Mouse (Mus musculus) kidney, postnatal 0 days (tissue): ENCODE results near the gene Fhod1. TPM values are rescaled to one million over a fixed set of nuclear protein-coding genes. Genes with fewer than 3 reads are reported as not detected.

ENCODE experiments used
- ATAC-seq: fragments of 200-750 bp; cut with Nextera tagmentation; replicated peaks from 2 replicates; pipeline ENCODE4 v1.8.0; 2017; ENCODE audit warnings: low read depth, moderate number of reproducible peaks, moderate TSS enrichment, moderate library complexity; ENCODE audit not compliant: low FRiP score
- DNase-seq: peaks from one replicate; pipeline ENCODE4 v3.0.0-alpha.2; 2016; ENCODE audit warnings: low spot score
- H3K27ac ChIP-seq: fragments of 300-500 bp; sonication (generic); 2 replicates; pipeline ENCODE4 v1.5.1; 2014; ENCODE audit warnings: mild to moderate bottlenecking
- H3K27me3 ChIP-seq: fragments of 300-500 bp; sonication (generic); 2 replicates; pipeline ENCODE4 v1.6.1; 2014; ENCODE audit warnings: low read length, mixed read lengths; ENCODE audit not compliant: insufficient read depth
- H3K36me3 ChIP-seq: fragments of 300-500 bp; sonication (generic); 2 replicates; pipeline ENCODE4 v1.6.1; 2014; ENCODE audit warnings: low read length, mixed read lengths; ENCODE audit not compliant: insufficient read depth
- H3K4me1 ChIP-seq: fragments of 300-500 bp; sonication (generic); replicated peaks from 2 replicates; pipeline ENCODE4 v1.6.1; 2014; ENCODE audit warnings: antibody characterized with exemption, low read length, mixed read lengths; ENCODE audit not compliant: insufficient read depth
- H3K4me2 ChIP-seq: fragments of 300-500 bp; sonication (generic); 2 replicates; pipeline ENCODE4 v1.6.1; 2014; ENCODE audit warnings: mild to moderate bottlenecking, low read length, moderate library complexity, mixed read lengths
- H3K4me3 ChIP-seq: fragments of 300-500 bp; sonication (generic); replicated peaks from 2 replicates; pipeline ENCODE4 v1.5.1; 2014; ENCODE audit warnings: low read depth, low read length
- H3K9ac ChIP-seq: fragments of 300-500 bp; sonication (generic); 2 replicates; pipeline ENCODE4 v1.6.1; 2014; ENCODE audit warnings: low read depth, low read length
- H3K9me3 ChIP-seq: fragments of 300-500 bp; sonication (generic); replicated peaks from 2 replicates; pipeline ENCODE4 v1.6.1; 2016; ENCODE audit warnings: low read length, inconsistent platforms, mixed read lengths
- CTCF ChIP-seq: IDR thresholded peaks from 2 replicates; pipeline ENCODE4 v1.5.1; 2016; ENCODE audit warnings: antibody characterized with exemption, low read depth, mild to moderate bottlenecking, moderate library complexity
- WGBS: fragments of 180-500 bp; shearing (Covaris S2); extraction: QIAGEN DNeasy Blood & Tissue Kit; methylation state at CpG from one replicate; pipeline ENCODE4 v1.1.7; 2014; 5-methylcytosine and 5-hydroxymethylcytosine counted together
- polyA plus RNA-seq: library from polyadenylated mRNA; unstranded; fragments of >200 nt; fragmentation: Nextera tagmentation; extraction: Ambion mirVana; gene quantifications from 2 replicates; pipeline ENCODE4 v1.2.1, GENCODE M21; 2015

Fhod1 gene
- polyA plus RNA-seq, 1 experiment from 2014 or later, result 1.8 TPM

DNA sequence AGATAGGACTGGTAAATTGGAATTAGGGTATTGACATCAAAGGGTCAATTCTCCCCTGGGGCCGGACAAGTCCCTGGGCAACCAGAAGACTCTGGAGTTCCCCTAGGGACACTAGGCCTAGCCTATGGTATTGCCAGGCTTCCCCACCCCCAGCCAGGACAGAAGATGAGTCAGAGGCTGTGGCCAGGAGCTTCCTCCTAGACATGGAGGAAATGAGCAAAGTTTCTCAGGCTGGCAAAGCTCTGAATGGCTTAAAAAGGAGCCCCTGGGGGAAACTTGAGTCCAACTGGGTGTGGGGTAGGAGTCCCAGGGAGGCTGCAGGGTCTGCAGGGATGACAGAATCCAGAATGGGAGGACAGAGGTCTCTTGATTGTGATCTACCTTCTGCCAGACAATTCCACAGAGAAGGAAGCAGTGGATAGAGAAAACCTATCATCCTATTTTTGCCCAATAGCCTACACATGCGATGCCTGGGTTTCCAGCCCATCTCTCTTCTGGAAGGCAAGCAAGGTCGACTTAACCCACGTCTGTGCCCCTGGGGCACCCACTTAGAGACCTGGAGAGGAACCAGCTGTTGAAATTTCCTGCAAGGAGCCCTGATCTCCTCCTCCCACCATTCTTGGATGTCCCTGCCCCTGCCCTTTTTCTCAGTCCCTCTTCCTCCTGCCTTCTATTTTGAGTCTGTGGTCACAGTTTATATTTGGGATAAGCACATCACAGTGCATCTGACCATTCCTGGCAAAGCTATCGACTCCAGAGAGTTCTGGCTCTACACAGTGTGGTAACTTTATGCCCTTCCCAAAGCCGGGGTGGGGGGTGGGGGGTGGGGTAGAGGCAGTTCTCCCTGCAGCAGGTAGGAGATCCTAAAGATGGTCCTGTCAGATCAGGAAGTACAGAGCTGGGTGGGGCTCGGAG is 2.4 kb downstream of the Fhod1 start:
- H3K9me3 ChIP-seq, result no peaks in the 10 kb centered on the region
- 32% methylated on average over 7 of the region's 7 CpGs for WGBS
- DNase-seq (no peak), ATAC-seq (no peak)
- no peak overlapping the region for H3K4me3 ChIP-seq
- no peaks in the 10 kb centered on the region for H3K27me3 ChIP-seq
- no peak for TF ChIP-seq CTCF
- H3K36me3 ChIP-seq, result no peaks in the 10 kb centered on the region
- peak overlapping the region; percentile 90 for H3K4me2 ChIP-seq
- 0 out of 2 replicates have a peak overlapping the region, but pooled peaks have one; percentile 32 for H3K9ac ChIP-seq
- peaks cover 21% of the 10 kb centered on the region; the same call in 1 of the 2 replicates for H3K4me1 ChIP-seq
- H3K27ac ChIP-seq, result 0 out of 2 replicates have a peak overlapping the region, but pooled peaks have one; percentile 10

- WGBS, result 56% methylated on average over 8 of the region's 8 CpGs
- Histone ChIP-seq H3K9ac (no peak overlapping the region), H3K36me3 (no peaks in the 10 kb centered on the region), H3K4me1 (peaks cover 21% of the 10 kb centered on the region; the same call in 1 of the 2 replicates), H3K9me3 (no peaks in the 10 kb centered on the region), H3K4me3 (no peak overlapping the region), H3K27me3 (no peaks in the 10 kb centered on the region), H3K27ac (no peak overlapping the region), H3K4me2 (no peak overlapping the region)
- no peak for TF ChIP-seq CTCF
- ATAC-seq, result no peak
- DNase-seq, result no peak
Observed at GRCm38 (mm10) chr8:105343791-105344574, 3.8 kb downstream of the Fhod1 start.

- TF ChIP-seq CTCF, result no peak
- 80% methylated on average over 4 of the region's 4 CpGs for WGBS
- Histone ChIP-seq H3K9me3 (no peaks in the 10 kb centered on the region), H3K9ac (no peak overlapping the region), H3K27me3 (no peaks in the 10 kb centered on the region), H3K27ac (no peak overlapping the region), H3K4me3 (no peak overlapping the region), H3K4me2 (no peak overlapping the region), H3K4me1 (peaks cover 18% of the 10 kb centered on the region; the same call in 1 of the 2 replicates), H3K36me3 (peaks cover under 1% of the 10 kb centered on the region; the same call in 1 of the 2 replicates)
- no peak for DNase-seq
- ATAC-seq, result no peak
Observed at GRCm38 (mm10) chr8:105342768-105343167, 5.0 kb downstream of the Fhod1 start.

GRCm38 (mm10) chr8:105341399-105341798 is 6.4 kb downstream of the Fhod1 start:
- no peak for ATAC-seq
- peaks cover 13% of the 10 kb centered on the region; the same call in 1 of the 2 replicates for H3K4me1 ChIP-seq
- peak overlapping the region; percentile 57 for H3K27ac ChIP-seq
- no peak overlapping the region for H3K4me3 ChIP-seq
- TF ChIP-seq CTCF, result no peak
- H3K4me2 ChIP-seq, result no peak overlapping the region
- no peaks in the 10 kb centered on the region for H3K27me3 ChIP-seq
- no peaks in the 10 kb centered on the region for H3K9me3 ChIP-seq
- DNase-seq, result peak; percentile 75
- H3K9ac ChIP-seq, result no peak overlapping the region
- H3K36me3 ChIP-seq, result peaks cover 13% of the 10 kb centered on the region; the same call in 1 of the 2 replicates
- WGBS, result 38% methylated on average over 8 of the region's 8 CpGs

GRCm38 (mm10) chr8:105339886-105340635 is 7.7 kb downstream of the Fhod1 start:
- H3K4me3 ChIP-seq, result no peak overlapping the region
- no peak overlapping the region for H3K27ac ChIP-seq
- DNase-seq, result no peak
- H3K4me1 ChIP-seq, result peaks cover under 1% of the 10 kb centered on the region; the same call in 1 of the 2 replicates
- no peaks in the 10 kb centered on the region for H3K9me3 ChIP-seq
- TF ChIP-seq CTCF, result no peak
- H3K36me3 ChIP-seq, result peaks cover 24% of the 10 kb centered on the region; the same call in 1 of the 2 replicates
- 65% methylated on average over 6 of the region's 6 CpGs for WGBS
- no peak overlapping the region for H3K9ac ChIP-seq
- no peak overlapping the region for H3K4me2 ChIP-seq
- no peak for ATAC-seq
- no peaks in the 10 kb centered on the region for H3K27me3 ChIP-seq
